Mouse (Mus musculus): ENCODE results near the gene Olfr1310. TPM values are rescaled to one million over a fixed set of nuclear protein-coding genes. Genes with fewer than 3 reads are reported as not detected.

The Olfr1310 gene
- not detected for polyA plus RNA-seq (2014; fragmentation: Illumina TruSeq; extraction: RNeasy Lipid Tissue Mini Kit (QIAGEN cat#74804); ENCODE audit: low read depth, low replicate concordance)

GRCm38 (mm10) chr2:112012608-112013007 is at the start of gene Olfr1310:
TSS of gene Olfr1310 (minus strand) at chr2:112012708.

GRCm38 (mm10) chr2:112050138-112050537 is 37.6 kb upstream of the Olfr1310 start, which contains the start of gene Olfr1312:
TSS of gene Olfr1312 (minus strand) at chr2:112050238.

GRCm38 (mm10) chr2:112024312-112024711 is 11.8 kb upstream of the Olfr1310 start, which contains the start of gene Olfr1311:
TSS of gene Olfr1311 (minus strand) at chr2:112024412.

GRCm38 (mm10) chr2:111990181-111990580 is 22.3 kb downstream of the Olfr1310 start, which contains the start of gene Olfr1309:
TSS of gene Olfr1309 (minus strand) at chr2:111990281.

GRCm38 (mm10) chr2:111964844-111965243 is 47.7 kb downstream of the Olfr1310 start, which contains the start of gene Olfr1308:
TSS of gene Olfr1308 (minus strand) at chr2:111964944.

Other genes starting within 250 kb of the Olfr1310 start
- gene Olfr1302, start 235.3 kb downstream of the Olfr1310 start, polyA plus RNA-seq (2014; fragmentation: Illumina TruSeq; extraction: RNeasy Lipid Tissue Mini Kit (QIAGEN cat#74804); ENCODE audit: low read depth, low replicate concordance) = not detected
- not detected for gene Olfr1303, start 192.4 kb downstream of the Olfr1310 start, polyA plus RNA-seq (2014; fragmentation: Illumina TruSeq; extraction: RNeasy Lipid Tissue Mini Kit (QIAGEN cat#74804); ENCODE audit: low read depth, low replicate concordance)
- not detected for gene Olfr1305, start 135.6 kb downstream of the Olfr1310 start, polyA plus RNA-seq (2014; fragmentation: Illumina TruSeq; extraction: RNeasy Lipid Tissue Mini Kit (QIAGEN cat#74804); ENCODE audit: low read depth, low replicate concordance)
- not detected for gene Olfr1306, start 96.4 kb downstream of the Olfr1310 start, polyA plus RNA-seq (2014; fragmentation: Illumina TruSeq; extraction: RNeasy Lipid Tissue Mini Kit (QIAGEN cat#74804); ENCODE audit: low read depth, low replicate concordance)
- gene Olfr1307, start 63.3 kb downstream of the Olfr1310 start, polyA plus RNA-seq (2014; fragmentation: Illumina TruSeq; extraction: RNeasy Lipid Tissue Mini Kit (QIAGEN cat#74804); ENCODE audit: low read depth, low replicate concordance) = not detected
- gene Olfr1308, start 47.8 kb downstream of the Olfr1310 start, polyA plus RNA-seq (2014; fragmentation: Illumina TruSeq; extraction: RNeasy Lipid Tissue Mini Kit (QIAGEN cat#74804); ENCODE audit: low read depth, low replicate concordance) = not detected
- not detected for gene Olfr1309, start 22.4 kb downstream of the Olfr1310 start, polyA plus RNA-seq (2014; fragmentation: Illumina TruSeq; extraction: RNeasy Lipid Tissue Mini Kit (QIAGEN cat#74804); ENCODE audit: low read depth, low replicate concordance)
- gene Olfr1311, start 11.7 kb upstream of the Olfr1310 start, polyA plus RNA-seq (2014; fragmentation: Illumina TruSeq; extraction: RNeasy Lipid Tissue Mini Kit (QIAGEN cat#74804); ENCODE audit: low read depth, low replicate concordance) = not detected
- gene Olfr1312, start 37.5 kb upstream of the Olfr1310 start, polyA plus RNA-seq (2014; fragmentation: Illumina TruSeq; extraction: RNeasy Lipid Tissue Mini Kit (QIAGEN cat#74804); ENCODE audit: low read depth, low replicate concordance) = not detected
- gene Olfr1313, start 65.1 kb upstream of the Olfr1310 start, polyA plus RNA-seq (2014; fragmentation: Illumina TruSeq; extraction: RNeasy Lipid Tissue Mini Kit (QIAGEN cat#74804); ENCODE audit: low read depth, low replicate concordance) = not detected
- gene Olfr1314, start 84.1 kb upstream of the Olfr1310 start, polyA plus RNA-seq (2014; fragmentation: Illumina TruSeq; extraction: RNeasy Lipid Tissue Mini Kit (QIAGEN cat#74804); ENCODE audit: low read depth, low replicate concordance) = not detected
- not detected for gene Olfr1315-ps1, start 102.7 kb upstream of the Olfr1310 start, polyA plus RNA-seq (2014; fragmentation: Illumina TruSeq; extraction: RNeasy Lipid Tissue Mini Kit (QIAGEN cat#74804); ENCODE audit: low read depth, low replicate concordance)
- gene Olfr1316, start 122.3 kb upstream of the Olfr1310 start, polyA plus RNA-seq (2014; fragmentation: Illumina TruSeq; extraction: RNeasy Lipid Tissue Mini Kit (QIAGEN cat#74804); ENCODE audit: low read depth, low replicate concordance) = not detected
- not detected for gene Olfr1317, start 127.6 kb upstream of the Olfr1310 start, polyA plus RNA-seq (2014; fragmentation: Illumina TruSeq; extraction: RNeasy Lipid Tissue Mini Kit (QIAGEN cat#74804); ENCODE audit: low read depth, low replicate concordance)
- not detected for gene Olfr1318, start 141.5 kb upstream of the Olfr1310 start, polyA plus RNA-seq (2014; fragmentation: Illumina TruSeq; extraction: RNeasy Lipid Tissue Mini Kit (QIAGEN cat#74804); ENCODE audit: low read depth, low replicate concordance)
- 1.2 TPM for gene Lpcat4, start 226.8 kb upstream of the Olfr1310 start, polyA plus RNA-seq (2014; fragmentation: Illumina TruSeq; extraction: RNeasy Lipid Tissue Mini Kit (QIAGEN cat#74804); ENCODE audit: low read depth, low replicate concordance)
- gene Nutm1, start 246.6 kb upstream of the Olfr1310 start, polyA plus RNA-seq (2014; fragmentation: Illumina TruSeq; extraction: RNeasy Lipid Tissue Mini Kit (QIAGEN cat#74804); ENCODE audit: low read depth, low replicate concordance) = not detected
- 15.6 TPM for gene Nop10, start 249.2 kb upstream of the Olfr1310 start, polyA plus RNA-seq (2014; fragmentation: Illumina TruSeq; extraction: RNeasy Lipid Tissue Mini Kit (QIAGEN cat#74804); ENCODE audit: low read depth, low replicate concordance)

All from sigmoid colon, adult 10 weeks (tissue).